Mouse (Mus musculus) liver, embryonic 15.5 days (tissue): Measurements from ENCODE around the gene Lrrn1. TPM values are rescaled to one million over a fixed set of nuclear protein-coding genes. Genes with fewer than 3 reads are reported as not detected.

ENCODE experiments used
- ATAC-seq: fragments of 200-750 bp; cut with Nextera tagmentation; 2 replicates; pipeline ENCODE4 v1.8.0; 2017; ENCODE audit warnings: moderate number of reproducible peaks, mild to moderate bottlenecking, moderate library complexity; ENCODE audit not compliant: insufficient read depth
- H3K27ac ChIP-seq: fragments of 300-500 bp; sonication (generic); replicated peaks from 2 replicates; pipeline ENCODE4 v1.5.1; 2015; ENCODE audit warnings: mild to moderate bottlenecking, inconsistent platforms
- H3K27me3 ChIP-seq: fragments of 300-500 bp; sonication (generic); 2 replicates; pipeline ENCODE4 v1.6.1; 2015; ENCODE audit warnings: mild to moderate bottlenecking, inconsistent platforms
- H3K36me3 ChIP-seq: fragments of 300-500 bp; sonication (generic); replicated peaks from 2 replicates; pipeline ENCODE4 v1.6.1; 2015; ENCODE audit warnings: moderate library complexity, mild to moderate bottlenecking, inconsistent platforms
- H3K4me1 ChIP-seq: fragments of 300-500 bp; sonication (generic); replicated peaks from 2 replicates; pipeline ENCODE4 v1.6.1; 2015; ENCODE audit warnings: inconsistent platforms
- H3K4me2 ChIP-seq: fragments of 300-500 bp; sonication (generic); 2 replicates; pipeline ENCODE4 v1.6.1; 2015; ENCODE audit warnings: moderate library complexity, mild to moderate bottlenecking, inconsistent platforms
- H3K4me3 ChIP-seq: fragments of 300-500 bp; sonication (generic); replicated peaks from 2 replicates; pipeline ENCODE4 v1.5.1; 2015; ENCODE audit warnings: mild to moderate bottlenecking, inconsistent platforms
- H3K9ac ChIP-seq: fragments of 300-500 bp; sonication (generic); 2 replicates; pipeline ENCODE4 v1.6.1; 2015; ENCODE audit warnings: moderate library complexity, mild to moderate bottlenecking, inconsistent platforms
- H3K9me3 ChIP-seq: fragments of 300-500 bp; sonication (generic); replicated peaks from 2 replicates; pipeline ENCODE4 v1.6.1; 2016; ENCODE audit warnings: inconsistent platforms
- whole genome bisulfite sequencing: fragments of 180-500 bp; shearing (Covaris S2); methylation state at CpG from one replicate; pipeline ENCODE4 v1.1.7; 2015; ENCODE audit warnings: mixed read lengths; ENCODE audit not compliant: insufficient replicate concordance; 5-methylcytosine and 5-hydroxymethylcytosine counted together
- polyA plus RNA-seq: library from polyadenylated mRNA; unstranded; fragments of >200 nt; fragmentation: Nextera tagmentation; extraction: Ambion mirVana; gene quantifications from 2 replicates; pipeline ENCODE4 v1.2.1, GENCODE M21; 2015

Gene Lrrn1
- polyA plus RNA-seq, 1 experiment from 2014 or later, result 0.66 TPM

- no peak for ATAC-seq
- Histone ChIP-seq H3K27me3 (no peaks in the 10 kb centered on the region), H3K4me1 (no peaks in the 10 kb centered on the region), H3K36me3 (no peaks in the 10 kb centered on the region), H3K27ac (no peak overlapping the region), H3K4me2 (no peak overlapping the region), H3K4me3 (no peak overlapping the region), H3K9ac (no peak overlapping the region), H3K9me3 (no peaks in the 10 kb centered on the region)
- WGBS, result 51% methylated on average over 1 of the region's 1 CpGs
Observed at GRCm38 (mm10) chr6:107583759-107584383, 54.3 kb downstream of the Lrrn1 start.

GRCm38 (mm10) chr6:107605151-107605550, 75.6 kb downstream of the Lrrn1 start:
- no peaks in the 10 kb centered on the region for H3K36me3 ChIP-seq
- no peak for ATAC-seq
- no peaks in the 10 kb centered on the region for H3K27me3 ChIP-seq
- H3K9me3 ChIP-seq, result no peaks in the 10 kb centered on the region
- H3K4me2 ChIP-seq, result no peak overlapping the region
- H3K27ac ChIP-seq, result no peak overlapping the region
- H3K4me3 ChIP-seq, result no peak overlapping the region
- no peaks in the 10 kb centered on the region for H3K4me1 ChIP-seq
- no peak overlapping the region for H3K9ac ChIP-seq

- ATAC-seq, result no peak
- Histone ChIP-seq H3K4me3 (no peak overlapping the region), H3K9ac (no peak overlapping the region), H3K4me2 (no peak overlapping the region), H3K36me3 (no peaks in the 10 kb centered on the region), H3K9me3 (no peaks in the 10 kb centered on the region), H3K27me3 (no peaks in the 10 kb centered on the region), H3K27ac (no peak overlapping the region), H3K4me1 (no peaks in the 10 kb centered on the region)
- 32% methylated on average over 1 of the region's 1 CpGs for WGBS
Observed at GRCm38 (mm10) chr6:107614288-107614687, 84.7 kb downstream of the Lrrn1 start.
